Mouse (Mus musculus) layer of hippocampus, adult 9-10 months (tissue): ENCODE measurements around the gene Epo.

Experiments
- DNase-seq: peaks from one replicate; pipeline ENCODE4 v3.0.0; 2022; ENCODE audit warnings: low spot score

Gene Epo

GRCm38 (mm10) chr5:137539291-137539801 lies 6.3 kb upstream of the Epo start:
- DNase-seq, result no peak

GRCm38 (mm10) chr5:137537461-137537860 lies 4.4 kb upstream of the Epo start:
- no peak for DNase-seq

GRCm38 (mm10) chr5:137535318-137535717 lies 2.3 kb upstream of the Epo start:
- no peak for DNase-seq

GRCm38 (mm10) chr5:137534762-137535161 lies 1.7 kb upstream of the Epo start:
- DNase-seq, result no peak

- DNase-seq, result no peak
Measured at GRCm38 (mm10) chr5:137532808-137533116, 280 bp downstream of the Epo start.

- no peak for DNase-seq
Measured at GRCm38 (mm10) chr5:137532131-137532807, 773 bp downstream of the Epo start.

- no peak for DNase-seq
Measured at GRCm38 (mm10) chr5:137531414-137532130, 1.5 kb downstream of the Epo start.

- no peak for DNase-seq
Measured at GRCm38 (mm10) chr5:137530588-137531413, 2.2 kb downstream of the Epo start.

- DNase-seq, result no peak
Measured at GRCm38 (mm10) chr5:137530075-137530474, 3.0 kb downstream of the Epo start.

GRCm38 (mm10) chr5:137529221-137529995 lies 3.6 kb downstream of the Epo start:
- no peak for DNase-seq

GRCm38 (mm10) chr5:137528247-137528968 lies 4.6 kb downstream of the Epo start:
- no peak for DNase-seq

GRCm38 (mm10) chr5:137527413-137527812 lies 5.6 kb downstream of the Epo start:
- DNase-seq, result no peak

GRCm38 (mm10) chr5:137526192-137526936 lies 6.7 kb downstream of the Epo start:
- DNase-seq, result no peak

- DNase-seq, result no peak
Measured at GRCm38 (mm10) chr5:137525511-137525910, 7.5 kb downstream of the Epo start.

GRCm38 (mm10) chr5:137524671-137525070 lies 8.4 kb downstream of the Epo start:
- no peak for DNase-seq

- DNase-seq, result no peak
Measured at GRCm38 (mm10) chr5:137524251-137524515, 8.9 kb downstream of the Epo start.

- no peak for DNase-seq
Measured at GRCm38 (mm10) chr5:137523396-137524250, 9.4 kb downstream of the Epo start.

- no peak for DNase-seq
Measured at GRCm38 (mm10) chr5:137522711-137523110, 10.3 kb downstream of the Epo start.

GRCm38 (mm10) chr5:137521861-137522260 lies 11.2 kb downstream of the Epo start:
- DNase-seq, result no peak
